Mouse (Mus musculus) kidney, embryonic 14.5 days (tissue): ENCODE results near the gene Nebl. TPM values are rescaled to one million over a fixed set of nuclear protein-coding genes. Genes with fewer than 3 reads are reported as not detected.

ENCODE experiments used
- ATAC-seq: fragments of 200-750 bp; cut with Nextera tagmentation; 2 replicates; pipeline ENCODE4 v1.8.0; 2017; ENCODE audit warnings: moderate number of reproducible peaks, mild to moderate bottlenecking, moderate TSS enrichment, moderate library complexity; ENCODE audit not compliant: low FRiP score, low TSS enrichment
- H3K27ac ChIP-seq: fragments of 300-500 bp; sonication (generic); 2 replicates; pipeline ENCODE4 v1.5.1; 2014; ENCODE audit warnings: low read depth, mild to moderate bottlenecking, low read length, moderate library complexity, mixed read lengths
- H3K27me3 ChIP-seq: fragments of 300-500 bp; sonication (generic); 2 replicates; pipeline ENCODE4 v1.6.1; 2014; ENCODE audit warnings: mild to moderate bottlenecking, low read length; ENCODE audit not compliant: control insufficient read depth, insufficient read depth
- H3K36me3 ChIP-seq: fragments of 300-500 bp; sonication (generic); 2 replicates; pipeline ENCODE4 v1.6.1; 2014; ENCODE audit warnings: low read length, mixed read lengths; ENCODE audit not compliant: control insufficient read depth, insufficient read depth
- H3K4me1 ChIP-seq: fragments of 300-500 bp; sonication (generic); 2 replicates; pipeline ENCODE4 v1.6.1; 2014; ENCODE audit warnings: low read length, mixed read lengths; ENCODE audit not compliant: control insufficient read depth, insufficient read depth
- H3K4me2 ChIP-seq: fragments of 300-500 bp; sonication (generic); replicated peaks from 2 replicates; pipeline ENCODE4 v1.6.1; 2014; ENCODE audit warnings: low read depth, mild to moderate bottlenecking, low read length
- H3K4me3 ChIP-seq: fragments of 300-500 bp; sonication (generic); 2 replicates; pipeline ENCODE4 v1.5.1; 2014; ENCODE audit warnings: mild to moderate bottlenecking, low read length
- H3K9ac ChIP-seq: fragments of 300-500 bp; sonication (generic); 2 replicates; pipeline ENCODE4 v1.6.1; 2014; ENCODE audit warnings: low read depth, mild to moderate bottlenecking, low read length, moderate library complexity
- H3K9me3 ChIP-seq: fragments of 300-500 bp; sonication (generic); 2 replicates; pipeline ENCODE4 v1.6.1; 2016; ENCODE audit warnings: low read length; ENCODE audit not compliant: control insufficient read depth
- WGBS: fragments of 180-500 bp; shearing (Covaris S2); extraction: QIAGEN DNeasy Blood & Tissue Kit; methylation state at CpG from one replicate; pipeline ENCODE4 v1.1.7; 2014; 5-methylcytosine and 5-hydroxymethylcytosine counted together
- polyA plus RNA-seq: library from polyadenylated mRNA; unstranded; fragments of >200 nt; fragmentation: Nextera tagmentation; extraction: Ambion mirVana; gene quantifications from 2 replicates; pipeline ENCODE4 v1.2.1, GENCODE M21; 2014

Gene Nebl
- polyA plus RNA-seq, 1 experiment from 2014 or later = 6.4 TPM

- Histone ChIP-seq H3K27ac (no peak overlapping the region), H3K9me3 (no peaks in the 10 kb centered on the region)
Observed at GRCm38 (mm10) chr2:17658176-17658575, 73.1 kb downstream of the Nebl start.

DNA sequence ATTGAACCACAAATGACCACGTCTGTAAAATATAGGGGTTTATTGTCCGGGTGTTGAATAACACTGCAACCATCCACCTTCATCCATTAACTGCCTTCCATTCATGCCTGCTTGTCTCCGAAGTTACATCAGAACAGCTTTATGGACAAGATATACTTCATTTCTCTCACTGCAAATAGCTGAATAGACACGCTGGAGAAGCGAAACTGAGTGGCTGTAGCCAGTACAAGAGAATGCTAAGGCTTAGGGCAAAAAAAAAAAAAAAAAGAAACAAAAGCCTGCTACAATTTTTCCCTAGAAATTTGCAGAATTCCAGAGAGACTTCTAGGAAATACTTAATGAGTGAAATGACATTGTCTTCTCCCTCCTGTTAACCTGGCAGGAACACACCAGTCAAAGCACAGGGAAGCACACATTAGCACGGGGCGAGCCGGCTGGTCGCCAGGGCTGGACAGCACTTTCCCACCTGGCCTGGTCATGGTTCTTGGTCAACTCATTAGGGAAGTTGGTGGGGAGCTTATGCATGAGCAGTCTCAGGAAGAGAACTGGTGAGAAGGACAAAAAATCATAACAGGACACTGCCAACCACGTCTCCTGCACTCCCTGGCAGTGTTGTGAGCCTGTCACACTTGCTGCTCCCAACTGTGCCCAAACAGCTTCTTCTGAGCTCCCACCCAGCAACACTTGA lies 81.0 kb downstream of the Nebl start:
- H3K9ac ChIP-seq = no peak overlapping the region
- no peaks in the 10 kb centered on the region for H3K4me1 ChIP-seq
- no peaks in the 10 kb centered on the region for H3K9me3 ChIP-seq
- no peak overlapping the region for H3K27ac ChIP-seq
- no peak overlapping the region for H3K4me2 ChIP-seq
- H3K4me3 ChIP-seq = no peak overlapping the region
- WGBS = 31% methylated on average over 10 of the region's 10 CpGs
- H3K27me3 ChIP-seq = no peaks in the 10 kb centered on the region
- no peaks in the 10 kb centered on the region for H3K36me3 ChIP-seq
- ATAC-seq = peak; percentile 60

More at GRCm38 (mm10) chr2:17658176-17658575, 73.1 kb downstream of the Nebl start:
- WGBS = 61% methylated on average over 5 of the region's 5 CpGs
- H3K36me3 ChIP-seq = no peaks in the 10 kb centered on the region
- H3K9ac ChIP-seq = no peak overlapping the region
- no peak for ATAC-seq
- H3K4me1 ChIP-seq = no peaks in the 10 kb centered on the region
- H3K27me3 ChIP-seq = no peaks in the 10 kb centered on the region
- H3K4me2 ChIP-seq = no peak overlapping the region
- no peak overlapping the region for H3K4me3 ChIP-seq

GRCm38 (mm10) chr2:17649728-17650127 lies 81.5 kb downstream of the Nebl start:
- Histone ChIP-seq H3K27me3 (no peaks in the 10 kb centered on the region), H3K9ac (no peak overlapping the region), H3K27ac (no peak overlapping the region), H3K36me3 (no peaks in the 10 kb centered on the region), H3K9me3 (no peaks in the 10 kb centered on the region), H3K4me2 (no peak overlapping the region), H3K4me3 (no peak overlapping the region), H3K4me1 (no peaks in the 10 kb centered on the region)
- ATAC-seq = peak; percentile 60; the same call in 1 of the 2 replicates
- 26% methylated on average over 3 of the region's 3 CpGs for WGBS

GRCm38 (mm10) chr2:17644282-17645262 lies 86.7 kb downstream of the Nebl start:
- H3K36me3 ChIP-seq = no peaks in the 10 kb centered on the region
- no peak overlapping the region for H3K4me2 ChIP-seq
- H3K27me3 ChIP-seq = no peaks in the 10 kb centered on the region
- no peak for ATAC-seq
- H3K27ac ChIP-seq = no peak overlapping the region
- H3K9ac ChIP-seq = no peak overlapping the region
- H3K4me1 ChIP-seq = no peaks in the 10 kb centered on the region
- H3K9me3 ChIP-seq = no peaks in the 10 kb centered on the region
- H3K4me3 ChIP-seq = no peak overlapping the region
- 36% methylated on average over 3 of the region's 3 CpGs for WGBS

- WGBS = 64% methylated on average over 7 of the region's 7 CpGs
- Histone ChIP-seq H3K4me2 (no peak overlapping the region), H3K27me3 (no peaks in the 10 kb centered on the region), H3K9ac (no peak overlapping the region), H3K9me3 (no peaks in the 10 kb centered on the region), H3K27ac (no peak overlapping the region), H3K4me3 (no peak overlapping the region), H3K36me3 (no peaks in the 10 kb centered on the region), H3K4me1 (no peaks in the 10 kb centered on the region)
- ATAC-seq = no peak
Observed at GRCm38 (mm10) chr2:17643869-17644268, 87.4 kb downstream of the Nebl start.

- Histone ChIP-seq H3K9me3 (no peaks in the 10 kb centered on the region), H3K9ac (no peak overlapping the region), H3K36me3 (no peaks in the 10 kb centered on the region), H3K27ac (no peak overlapping the region), H3K4me1 (no peaks in the 10 kb centered on the region), H3K4me2 (no peak overlapping the region), H3K4me3 (no peak overlapping the region), H3K27me3 (no peaks in the 10 kb centered on the region)
- no peak for ATAC-seq
- whole genome bisulfite sequencing = 81% methylated on average over 7 of the region's 7 CpGs
Observed at GRCm38 (mm10) chr2:17642770-17643169, 88.5 kb downstream of the Nebl start.

- H3K36me3 ChIP-seq = no peaks in the 10 kb centered on the region
- no peak overlapping the region for H3K4me3 ChIP-seq
- no peaks in the 10 kb centered on the region for H3K4me1 ChIP-seq
- WGBS = 49% methylated on average over 4 of the region's 4 CpGs
- no peak for ATAC-seq
- H3K9ac ChIP-seq = no peak overlapping the region
- no peaks in the 10 kb centered on the region for H3K27me3 ChIP-seq
- H3K4me2 ChIP-seq = no peak overlapping the region
- H3K9me3 ChIP-seq = no peaks in the 10 kb centered on the region
- no peak overlapping the region for H3K27ac ChIP-seq
Observed at GRCm38 (mm10) chr2:17640861-17641260, 90.4 kb downstream of the Nebl start.

- Histone ChIP-seq H3K9me3 (no peaks in the 10 kb centered on the region), H3K4me3 (no peak overlapping the region), H3K4me2 (no peak overlapping the region), H3K9ac (no peak overlapping the region), H3K36me3 (no peaks in the 10 kb centered on the region), H3K4me1 (no peaks in the 10 kb centered on the region), H3K27me3 (no peaks in the 10 kb centered on the region), H3K27ac (no peak overlapping the region)
- 58% methylated on average over 5 of the region's 5 CpGs for WGBS
- no peak for ATAC-seq
Observed at GRCm38 (mm10) chr2:17638631-17639030, 92.6 kb downstream of the Nebl start.

DNA sequence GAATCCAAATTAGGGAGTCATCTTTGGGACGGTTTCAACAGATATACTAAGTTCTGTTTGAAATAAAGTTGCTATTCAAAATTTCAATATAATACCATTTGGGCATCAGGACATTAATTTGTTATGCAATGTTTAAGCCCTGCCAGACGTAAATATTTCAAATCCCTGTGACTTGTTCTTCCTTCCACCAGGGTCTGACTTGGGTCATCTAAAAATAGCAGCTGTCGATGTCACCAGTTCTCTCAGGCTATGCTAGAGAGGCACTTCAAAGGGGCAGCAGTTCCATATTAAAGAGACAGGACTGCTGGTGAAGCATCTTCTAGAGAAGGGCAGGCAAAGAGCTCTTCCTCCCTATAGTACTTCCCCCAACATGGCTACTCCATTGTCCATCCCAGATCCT lies 107.3 kb downstream of the Nebl start:
- H3K9me3 ChIP-seq = no peaks in the 10 kb centered on the region
- no peaks in the 10 kb centered on the region for H3K4me1 ChIP-seq
- 52% methylated on average over 3 of the region's 3 CpGs for WGBS
- H3K36me3 ChIP-seq = no peaks in the 10 kb centered on the region
- H3K4me3 ChIP-seq = no peak overlapping the region
- no peak overlapping the region for H3K27ac ChIP-seq
- H3K4me2 ChIP-seq = no peak overlapping the region
- no peak for ATAC-seq
- H3K9ac ChIP-seq = no peak overlapping the region
- H3K27me3 ChIP-seq = no peaks in the 10 kb centered on the region
